Mouse (Mus musculus) hindbrain, embryonic 16.5 days (tissue): ENCODE data around the gene Usp11. TPM values are rescaled to one million over a fixed set of nuclear protein-coding genes. Genes with fewer than 3 reads are reported as not detected.
"Not testable (repeated sequence)": the region's sequence is repeated elsewhere in the genome, so short reads cannot be mapped to it uniquely, and the experiment has no call there.

Experiments used
- ATAC-seq: fragments of 200-750 bp; cut with Nextera tagmentation; 2 replicates; pipeline ENCODE4 v1.8.0; 2017; ENCODE audit warnings: moderate TSS enrichment, moderate library complexity
- H3K27ac ChIP-seq: fragments of 300-500 bp; sonication (generic); 2 replicates; pipeline ENCODE4 v1.5.1; 2014; ENCODE audit warnings: low read depth, mild to moderate bottlenecking, control low read depth, low read length, moderate library complexity
- H3K27me3 ChIP-seq: fragments of 300-500 bp; sonication (generic); replicated peaks from 2 replicates; pipeline ENCODE4 v1.6.1; 2014; ENCODE audit warnings: low read length; ENCODE audit not compliant: control insufficient read depth, insufficient read depth
- H3K36me3 ChIP-seq: fragments of 300-500 bp; sonication (generic); 2 replicates; pipeline ENCODE4 v1.6.1; 2014; ENCODE audit warnings: mild to moderate bottlenecking, low read length, moderate library complexity, mixed read lengths; ENCODE audit not compliant: control insufficient read depth, insufficient read depth
- H3K4me1 ChIP-seq: fragments of 300-500 bp; sonication (generic); 2 replicates; pipeline ENCODE4 v1.6.1; 2014; ENCODE audit warnings: low read depth, low read length; ENCODE audit not compliant: control insufficient read depth, insufficient read depth
- H3K4me2 ChIP-seq: fragments of 300-500 bp; sonication (generic); 2 replicates; pipeline ENCODE4 v1.6.1; 2014; ENCODE audit warnings: mild to moderate bottlenecking, low read length, control low read depth, moderate library complexity
- H3K4me3 ChIP-seq: fragments of 300-500 bp; sonication (generic); 2 replicates; pipeline ENCODE4 v1.5.1; 2014; ENCODE audit warnings: mild to moderate bottlenecking, low read length, control low read depth, moderate library complexity
- H3K9ac ChIP-seq: fragments of 300-500 bp; sonication (generic); 2 replicates; pipeline ENCODE4 v1.6.1; 2014; ENCODE audit warnings: low read depth, mild to moderate bottlenecking, control low read depth, low read length, moderate library complexity
- H3K9me3 ChIP-seq: fragments of 300-500 bp; sonication (generic); 2 replicates; pipeline ENCODE4 v1.6.1; 2014; ENCODE audit warnings: mild to moderate bottlenecking, low read length, moderate library complexity; ENCODE audit not compliant: control insufficient read depth
- WGBS: fragments of 180-500 bp; shearing (Covaris S2); extraction: QIAGEN DNeasy Blood & Tissue Kit; methylation state at CpG from one replicate; pipeline ENCODE4 v1.1.7; 2014; 5-methylcytosine and 5-hydroxymethylcytosine counted together
- polyA plus RNA-seq: library from polyadenylated mRNA; unstranded; fragments of >200 nt; fragmentation: Nextera tagmentation; extraction: Ambion mirVana; gene quantifications from 2 replicates; pipeline ENCODE4 v1.2.1, GENCODE M21; 2015

Usp11 gene
- polyA plus RNA-seq, 1 experiment from 2014 or later = 97.8 TPM

- peaks cover 9% of the 10 kb centered on the region for H3K4me1 ChIP-seq
- no peaks in the 10 kb centered on the region for H3K27me3 ChIP-seq
- peaks cover 2% of the 10 kb centered on the region; the same call in 1 of the 2 replicates for H3K36me3 ChIP-seq
- no peaks in the 10 kb centered on the region for H3K9me3 ChIP-seq
- peak overlapping the region; percentile 70 for H3K4me3 ChIP-seq
- ATAC-seq = peak; percentile 91
- H3K4me2 ChIP-seq = peak overlapping the region; percentile 65
- peak overlapping the region; percentile 87 for H3K9ac ChIP-seq
- WGBS = 21% methylated on average over 23 of the region's 33 CpGs
- H3K27ac ChIP-seq = peak overlapping the region; percentile 96
Measured at GRCm38 (mm10) chrX:20688068-20688547, 15.6 kb upstream of the Usp11 start.

- no peaks in the 10 kb centered on the region for H3K9me3 ChIP-seq
- peak; percentile 41 for ATAC-seq
- 23% methylated on average over 20 of the region's 35 CpGs for WGBS
Measured at GRCm38 (mm10) chrX:20688615-20689014, 15.1 kb upstream of the Usp11 start.

GRCm38 (mm10) chrX:20691566-20691965 lies 12.1 kb upstream of the Usp11 start:
- Histone ChIP-seq H3K9me3 (no peaks in the 10 kb centered on the region), H3K4me1 (peaks cover 9% of the 10 kb centered on the region), H3K27me3 (no peaks in the 10 kb centered on the region), H3K9ac (no peak overlapping the region), H3K4me2 (no peak overlapping the region), H3K27ac (no peak overlapping the region), H3K36me3 (peaks cover 11% of the 10 kb centered on the region), H3K4me3 (no peak overlapping the region)
- ATAC-seq = no peak
- 75% methylated on average over 3 of the region's 3 CpGs for WGBS

More at GRCm38 (mm10) chrX:20688615-20689014, 15.1 kb upstream of the Usp11 start:
- Histone ChIP-seq H3K36me3 (0 out of 2 replicates have a peak, but pooled peaks cover 3% of the 10 kb centered on the region), H3K27ac (peak overlapping the region; percentile 96), H3K9ac (peak overlapping the region; percentile 87), H3K4me3 (peak overlapping the region; percentile 70), H3K4me1 (peaks cover 9% of the 10 kb centered on the region), H3K27me3 (no peaks in the 10 kb centered on the region), H3K4me2 (peak overlapping the region; percentile 65)

GRCm38 (mm10) chrX:20692616-20693015 lies 11.1 kb upstream of the Usp11 start:
- Histone ChIP-seq H3K4me1 (peaks cover 9% of the 10 kb centered on the region), H3K27ac (no peak overlapping the region), H3K4me2 (no peak overlapping the region), H3K9me3 (no peaks in the 10 kb centered on the region), H3K36me3 (peaks cover 13% of the 10 kb centered on the region), H3K4me3 (no peak overlapping the region), H3K9ac (no peak overlapping the region), H3K27me3 (no peaks in the 10 kb centered on the region)
- no peak for ATAC-seq
- WGBS = 80% methylated on average over 1 of the region's 1 CpGs

- Histone ChIP-seq H3K9me3 (no peaks in the 10 kb centered on the region), H3K4me3 (no peak overlapping the region), H3K36me3 (peaks cover 24% of the 10 kb centered on the region), H3K9ac (no peak overlapping the region), H3K27ac (no peak overlapping the region), H3K27me3 (no peaks in the 10 kb centered on the region), H3K4me2 (no peak overlapping the region), H3K4me1 (peaks cover under 1% of the 10 kb centered on the region; the same call in 1 of the 2 replicates)
- ATAC-seq = no peak
- WGBS = 97% methylated on average over 4 of the region's 4 CpGs
Measured at GRCm38 (mm10) chrX:20695842-20696241, 7.9 kb upstream of the Usp11 start.

- Histone ChIP-seq H3K4me1 (no peaks in the 10 kb centered on the region), H3K27me3 (no peaks in the 10 kb centered on the region), H3K9ac (peak overlapping the region; percentile 72), H3K27ac (peak overlapping the region; percentile 84), H3K4me3 (peak overlapping the region; percentile 59), H3K9me3 (no peaks in the 10 kb centered on the region), H3K36me3 (peaks cover under 1% of the 10 kb centered on the region; the same call in 1 of the 2 replicates), H3K4me2 (peak overlapping the region; percentile 51)
- 14% methylated on average over 32 of the region's 32 CpGs for WGBS
- peak; percentile 93 for ATAC-seq
Measured at GRCm38 (mm10) chrX:20704295-20705082, 783 bp downstream of the Usp11 start.

GRCm38 (mm10) chrX:20705083-20705402 lies 1.3 kb downstream of the Usp11 start:
- H3K27me3 ChIP-seq = no peaks in the 10 kb centered on the region
- no peaks in the 10 kb centered on the region for H3K36me3 ChIP-seq
- H3K9ac ChIP-seq = no peak overlapping the region
- H3K4me3 ChIP-seq = peak overlapping the region; percentile 59
- no peaks in the 10 kb centered on the region for H3K4me1 ChIP-seq
- H3K27ac ChIP-seq = no peak overlapping the region
- WGBS = 36% methylated on average over 3 of the region's 3 CpGs
- H3K9me3 ChIP-seq = no peaks in the 10 kb centered on the region
- ATAC-seq = no peak
- peak overlapping the region; percentile 47 for H3K4me2 ChIP-seq

- Histone ChIP-seq H3K36me3 (no peaks in the 10 kb centered on the region), H3K4me1 (no peaks in the 10 kb centered on the region), H3K27me3 (no peaks in the 10 kb centered on the region), H3K9ac (no peak overlapping the region), H3K27ac (no peak overlapping the region), H3K9me3 (no peaks in the 10 kb centered on the region), H3K4me3 (no peak overlapping the region), H3K4me2 (no peak overlapping the region)
- no peak for ATAC-seq
- 77% methylated on average over 5 of the region's 5 CpGs for WGBS
Measured at GRCm38 (mm10) chrX:20728681-20729080, 25.0 kb downstream of the Usp11 start.

GRCm38 (mm10) chrX:20730048-20730447 lies 26.3 kb downstream of the Usp11 start:
- H3K27me3 ChIP-seq, ATAC-seq, H3K4me2 ChIP-seq, H3K4me1 ChIP-seq, H3K4me3 ChIP-seq, H3K27ac ChIP-seq, H3K36me3 ChIP-seq, H3K9ac ChIP-seq, H3K9me3 ChIP-seq: not testable (repeated sequence)
- 47% methylated on average over 10 of the region's 10 CpGs for WGBS
